Mouse (Mus musculus) bone marrow macrophage, adult 2 months (primary cell): Measurements from ENCODE around the gene P2rx6. TPM values are rescaled to one million over a fixed set of nuclear protein-coding genes. Genes with fewer than 3 reads are reported as not detected.
A peak's percentile ranks its signal among the peaks of the same experiment; 100 is the strongest.

Experiments
- H3K27ac ChIP-seq: 2 replicates; pipeline ENCODE4 v1.5.1; 2012; ENCODE audit warnings: low read depth, low read length; ENCODE audit not compliant: insufficient read depth
- H3K4me1 ChIP-seq: 2 replicates; pipeline ENCODE4 v1.6.1; 2012; ENCODE audit warnings: low read length; ENCODE audit not compliant: control insufficient read depth, insufficient read depth
- H3K4me3 ChIP-seq: 2 replicates; pipeline ENCODE4 v1.5.1; 2012; ENCODE audit warnings: mild to moderate bottlenecking, low read length, moderate library complexity; ENCODE audit not compliant: insufficient read depth
- CTCF ChIP-seq: IDR thresholded peaks from 2 replicates; pipeline ENCODE4 v1.5.1; 2012; ENCODE audit warnings: low read depth, mild to moderate bottlenecking, low read length, moderate library complexity
- POLR2A ChIP-seq: IDR thresholded peaks from 2 replicates; pipeline ENCODE4 v1.6.1; 2012; ENCODE audit warnings: mild to moderate bottlenecking, low read depth, low read length, borderline replicate concordance
- polyA plus RNA-seq: library from polyadenylated mRNA; stranded (reverse); fragments of >200 nt; gene quantifications from 2 replicates; pipeline ENCODE4 v1.2.4, GENCODE M21; 2012; ENCODE audit not compliant: missing spikeins, insufficient read depth, insufficient read length

P2rx6 gene
- polyA plus RNA-seq, 1 experiment = not detected

DNA sequence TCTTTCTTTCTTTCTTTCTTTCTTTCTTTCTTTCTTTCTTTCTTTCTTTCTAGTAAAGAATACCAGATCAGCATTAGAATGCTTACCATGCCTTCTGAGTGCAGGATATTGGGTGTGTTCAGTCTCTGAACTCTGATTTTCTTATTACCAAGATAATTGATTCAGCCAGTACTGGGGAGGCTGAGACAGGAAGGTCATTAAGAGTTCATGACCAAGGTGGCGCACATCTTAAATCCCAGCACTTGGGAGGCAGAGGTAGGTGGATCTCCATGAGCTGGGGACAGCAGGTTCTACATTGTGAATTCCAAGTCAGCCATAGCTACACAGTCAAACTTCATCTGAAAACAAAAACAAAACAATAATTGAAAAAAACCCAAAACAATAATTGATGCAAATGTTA, 60.3 kb downstream of the P2rx6 start:
- TF ChIP-seq CTCF (no peak), POLR2A (no peak)
- H3K4me3 ChIP-seq = no peak overlapping the region
- peaks cover 5% of the 10 kb centered on the region; the same call in 1 of the 2 replicates for H3K4me1 ChIP-seq
- no peak overlapping the region for H3K27ac ChIP-seq

DNA sequence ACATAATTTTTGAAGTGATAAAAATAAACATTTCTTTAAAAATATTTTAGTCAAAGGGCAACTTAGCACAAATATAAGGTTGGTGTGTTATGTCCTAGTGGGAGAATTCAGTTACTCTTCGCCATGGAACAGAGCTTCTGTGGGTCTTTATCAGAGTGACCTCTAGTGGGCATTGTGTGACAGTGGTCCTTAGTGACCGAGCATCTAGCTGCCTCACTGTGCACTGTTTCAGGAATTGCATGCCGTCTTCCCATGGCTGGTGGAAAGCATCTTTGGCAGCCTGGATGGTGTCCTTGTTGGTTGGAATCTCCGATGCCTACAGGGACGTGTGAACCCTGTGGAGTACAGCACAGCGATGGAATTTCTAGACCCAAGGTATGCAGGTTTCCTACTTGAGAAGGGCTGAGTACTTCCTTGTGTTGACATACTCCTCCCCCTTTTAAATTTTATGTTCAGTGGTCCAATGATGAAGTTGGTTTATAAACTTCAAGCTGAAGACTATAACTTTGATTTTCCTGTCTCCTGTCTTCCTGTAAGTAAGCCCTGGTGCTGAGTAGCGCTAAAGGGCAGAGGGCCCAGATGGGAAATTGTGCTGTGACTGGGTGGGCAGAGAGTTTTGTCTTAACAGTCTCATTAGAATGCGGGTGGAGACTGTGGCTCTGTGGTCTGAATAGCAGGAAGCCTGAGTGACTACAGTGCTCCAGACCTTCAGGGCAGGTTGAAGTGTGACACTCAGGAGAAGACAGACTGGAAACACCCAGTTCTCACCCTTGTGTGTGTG, 64.0 kb downstream of the P2rx6 start:
- Histone ChIP-seq H3K4me3 (no peak overlapping the region), H3K27ac (no peak overlapping the region), H3K4me1 (0 out of 2 replicates have a peak, but pooled peaks cover under 1% of the 10 kb centered on the region)
- TF ChIP-seq POLR2A (no peak), CTCF (0 out of 2 replicates have a peak, but pooled peaks have one; percentile 5)

DNA sequence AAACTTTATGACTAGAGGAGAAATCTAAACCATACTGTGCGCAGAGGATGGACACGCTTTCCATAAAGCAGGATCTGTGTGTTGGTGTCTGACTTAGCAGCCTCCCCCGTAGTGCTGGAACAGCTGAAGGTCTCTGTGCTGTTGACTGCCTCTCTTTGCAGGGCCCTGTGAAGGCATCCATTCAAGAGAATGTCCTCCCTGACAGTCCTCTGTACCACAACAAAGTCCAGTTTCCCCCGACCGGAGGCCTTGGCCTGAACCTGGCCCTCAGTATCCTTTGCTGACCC, 64.5 kb downstream of the P2rx6 start:
- no peak for TF ChIP-seq CTCF
- no peak for TF ChIP-seq POLR2A
- H3K4me3 ChIP-seq = no peak overlapping the region
- H3K27ac ChIP-seq = no peak overlapping the region
- no peaks in the 10 kb centered on the region for H3K4me1 ChIP-seq

Other genes with a start within 250 kb of the P2rx6 start
- not detected in 2 replicates for gene Serpind1, start 230.5 kb upstream of the P2rx6 start, polyA plus RNA-seq
- 31.9 and 35.3 TPM in 2 replicates for gene Snap29, start 155.9 kb upstream of the P2rx6 start, polyA plus RNA-seq
- gene Pi4ka, start 155.6 kb upstream of the P2rx6 start, polyA plus RNA-seq = 37.1 and 38.0 TPM in 2 replicates
- gene Crkl, start 109.9 kb upstream of the P2rx6 start, polyA plus RNA-seq = 26.2 and 27.4 TPM in 2 replicates
- gene Aifm3, start 72.3 kb upstream of the P2rx6 start, polyA plus RNA-seq = not detected in 2 replicates
- 53.4 and 57.0 TPM in 2 replicates for gene Lztr1, start 53.2 kb upstream of the P2rx6 start, polyA plus RNA-seq
- gene Thap7, start 30.7 kb upstream of the P2rx6 start, polyA plus RNA-seq = 23.2 and 25.5 TPM in 2 replicates
- gene Lrrc74b, start 638 bp upstream of the P2rx6 start, polyA plus RNA-seq = not detected in 2 replicates
- gene Slc7a4, start 21.3 kb downstream of the P2rx6 start, polyA plus RNA-seq = 2.2 and 2.4 TPM in 2 replicates
- gene Smpd4, start 57.5 kb downstream of the P2rx6 start, polyA plus RNA-seq = 19.5 and 22.6 TPM in 2 replicates
- not detected in 2 replicates for gene Ccdc74a, start 84.6 kb downstream of the P2rx6 start, polyA plus RNA-seq
- 82.4 and 105 TPM in 2 replicates for gene Med15, start 171.0 kb downstream of the P2rx6 start, polyA plus RNA-seq
- gene Klhl22, start 197.7 kb downstream of the P2rx6 start, polyA plus RNA-seq = 9.3 and 12.4 TPM in 2 replicates
- gene Scarf2, start 235.4 kb downstream of the P2rx6 start, polyA plus RNA-seq = 0.86 and 1.7 TPM in 2 replicates